Mouse (Mus musculus): Measurements from ENCODE around the gene Stam2. TPM values are rescaled to one million over a fixed set of nuclear protein-coding genes. Genes with fewer than 3 reads are reported as not detected.

Gene Stam2
- polyA plus RNA-seq, 1 experiment from 2014 or later, result 9.9 TPM

- no peak for ATAC-seq
- TF ChIP-seq CTCF (IDR thresholded peaks at IDR 0.05; ENCODE audit: low read depth), result no peak
- no peak for TF ChIP-seq EP300 (IDR thresholded peaks at IDR 0.05; ENCODE audit: low read depth)
Measured at GRCm38 (mm10) chr2:52654541-52654940, 87.5 kb downstream of the Stam2 start.

GRCm38 (mm10) chr2:52651547-52651946 is 90.5 kb downstream of the Stam2 start:
- no peak overlapping the region for H3K4me2 ChIP-seq (ENCODE audit: low read depth, low read length)
- ATAC-seq (no peak), DNase-seq (no peak)
- H3K27me3 ChIP-seq (ENCODE audit: insufficient read depth, low read length), result no peaks in the 10 kb centered on the region
- no peaks in the 10 kb centered on the region for H3K4me1 ChIP-seq (ENCODE audit: insufficient read depth)
- no peak overlapping the region for H3K9ac ChIP-seq (replicated peaks)
- no peaks in the 10 kb centered on the region for H3K36me3 ChIP-seq (replicated peaks; ENCODE audit: insufficient read depth, low read length)
- WGBS (ENCODE audit: insufficient replicate concordance), result 87% methylated on average over 6 of the region's 6 CpGs
- no peaks in the 10 kb centered on the region for H3K9me3 ChIP-seq (ENCODE audit: low read length)
- TF ChIP-seq EP300 (IDR thresholded peaks at IDR 0.05; ENCODE audit: low read depth) (no peak), CTCF (IDR thresholded peaks at IDR 0.05; ENCODE audit: low read depth) (no peak)
- no peak overlapping the region for H3K27ac ChIP-seq (ENCODE audit: low read depth)
- no peak overlapping the region for H3K4me3 ChIP-seq (ENCODE audit: low read depth, low read length)

More at GRCm38 (mm10) chr2:52654541-52654940, 87.5 kb downstream of the Stam2 start:
- H3K9me3 ChIP-seq (ENCODE audit: low read length), result no peaks in the 10 kb centered on the region
- no peaks in the 10 kb centered on the region for H3K4me1 ChIP-seq (ENCODE audit: insufficient read depth)
- H3K27ac ChIP-seq (ENCODE audit: low read depth), result no peak overlapping the region
- H3K36me3 ChIP-seq (replicated peaks; ENCODE audit: insufficient read depth, low read length), result no peaks in the 10 kb centered on the region
- H3K4me3 ChIP-seq (ENCODE audit: low read depth, low read length), result no peak overlapping the region
- no peak for DNase-seq
- no peak overlapping the region for H3K9ac ChIP-seq (replicated peaks)
- no peak overlapping the region for H3K4me2 ChIP-seq (ENCODE audit: low read depth, low read length)
- no peaks in the 10 kb centered on the region for H3K27me3 ChIP-seq (ENCODE audit: insufficient read depth, low read length)
- 37% methylated on average over 4 of the region's 4 CpGs for WGBS (ENCODE audit: insufficient replicate concordance)

GRCm38 (mm10) chr2:52647255-52647998 is 94.7 kb downstream of the Stam2 start:
- TF ChIP-seq CTCF (IDR thresholded peaks at IDR 0.05; ENCODE audit: low read depth), result no peak
- no peak for TF ChIP-seq EP300 (IDR thresholded peaks at IDR 0.05; ENCODE audit: low read depth)
- no peak overlapping the region for H3K4me3 ChIP-seq (ENCODE audit: low read depth, low read length)
- no peak overlapping the region for H3K4me2 ChIP-seq (ENCODE audit: low read depth, low read length)
- H3K9ac ChIP-seq (replicated peaks), result no peak overlapping the region
- H3K27ac ChIP-seq (ENCODE audit: low read depth), result no peak overlapping the region
- no peak for DNase-seq
- no peaks in the 10 kb centered on the region for H3K4me1 ChIP-seq (ENCODE audit: insufficient read depth)
- ATAC-seq, result no peak
- no peaks in the 10 kb centered on the region for H3K36me3 ChIP-seq (replicated peaks; ENCODE audit: insufficient read depth, low read length)
- no peaks in the 10 kb centered on the region for H3K9me3 ChIP-seq (ENCODE audit: low read length)
- WGBS (ENCODE audit: insufficient replicate concordance), result 65% methylated on average over 8 of the region's 8 CpGs
- H3K27me3 ChIP-seq (ENCODE audit: insufficient read depth, low read length), result no peaks in the 10 kb centered on the region

DNA sequence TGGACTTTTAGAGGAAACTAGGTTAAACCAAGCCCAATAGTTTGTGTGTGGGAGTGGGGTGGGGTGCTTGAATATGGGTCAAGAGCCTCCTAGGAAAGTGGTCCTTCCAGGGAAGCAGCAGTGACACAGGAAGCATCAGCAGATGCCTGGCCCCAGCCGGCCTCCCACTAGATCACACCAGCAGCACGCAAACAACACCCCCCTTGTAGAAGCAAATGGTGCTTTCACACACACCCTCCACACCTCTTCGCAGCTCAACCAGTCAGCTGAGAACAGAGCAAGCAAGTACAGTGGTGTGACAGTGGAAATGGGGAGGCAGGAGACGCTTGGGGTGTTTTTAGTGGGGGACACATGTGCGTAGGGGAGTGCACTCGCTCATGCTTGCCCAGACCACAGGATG is 98.4 kb downstream of the Stam2 start:
- 60% methylated on average over 6 of the region's 6 CpGs for WGBS (ENCODE audit: insufficient replicate concordance)
- no peaks in the 10 kb centered on the region for H3K9me3 ChIP-seq (ENCODE audit: low read length)

More for the DNA sequence above, 98.4 kb downstream of the Stam2 start:
- no peak overlapping the region for H3K4me2 ChIP-seq (ENCODE audit: low read depth, low read length)
- H3K4me3 ChIP-seq (ENCODE audit: low read depth, low read length), result no peak overlapping the region
- DNase-seq, result no peak
- no peaks in the 10 kb centered on the region for H3K36me3 ChIP-seq (replicated peaks; ENCODE audit: insufficient read depth, low read length)
- H3K27ac ChIP-seq (ENCODE audit: low read depth), result no peak overlapping the region
- no peaks in the 10 kb centered on the region for H3K4me1 ChIP-seq (ENCODE audit: insufficient read depth)
- no peak for ATAC-seq
- no peak overlapping the region for H3K9ac ChIP-seq (replicated peaks)
- no peaks in the 10 kb centered on the region for H3K27me3 ChIP-seq (ENCODE audit: insufficient read depth, low read length)
- TF ChIP-seq CTCF (IDR thresholded peaks at IDR 0.05; ENCODE audit: low read depth), result no peak
- TF ChIP-seq EP300 (IDR thresholded peaks at IDR 0.05; ENCODE audit: low read depth), result no peak

Other genes with a start within 250 kb of the Stam2 start
- 0.27 and 0.46 TPM in 2 replicates for gene Cacnb4, start 65.5 kb downstream of the Stam2 start, polyA plus RNA-seq (2015; fragmentation: Nextera tagmentation; extraction: Ambion mirVana)
- 0.89 and 1.0 TPM in 2 replicates for gene Fmnl2, start 115.6 kb upstream of the Stam2 start, polyA plus RNA-seq (2015; fragmentation: Nextera tagmentation; extraction: Ambion mirVana)

Measured in liver, postnatal 0 days (tissue).